Mouse (Mus musculus) urinary bladder, postnatal 25 days (tissue): ENCODE measurements around the gene Cdh5.

Source experiments
- DNase-seq: peaks from one replicate; pipeline ENCODE4 v3.0.0; 2022; ENCODE audit warnings: low spot score

The Cdh5 gene

DNA sequence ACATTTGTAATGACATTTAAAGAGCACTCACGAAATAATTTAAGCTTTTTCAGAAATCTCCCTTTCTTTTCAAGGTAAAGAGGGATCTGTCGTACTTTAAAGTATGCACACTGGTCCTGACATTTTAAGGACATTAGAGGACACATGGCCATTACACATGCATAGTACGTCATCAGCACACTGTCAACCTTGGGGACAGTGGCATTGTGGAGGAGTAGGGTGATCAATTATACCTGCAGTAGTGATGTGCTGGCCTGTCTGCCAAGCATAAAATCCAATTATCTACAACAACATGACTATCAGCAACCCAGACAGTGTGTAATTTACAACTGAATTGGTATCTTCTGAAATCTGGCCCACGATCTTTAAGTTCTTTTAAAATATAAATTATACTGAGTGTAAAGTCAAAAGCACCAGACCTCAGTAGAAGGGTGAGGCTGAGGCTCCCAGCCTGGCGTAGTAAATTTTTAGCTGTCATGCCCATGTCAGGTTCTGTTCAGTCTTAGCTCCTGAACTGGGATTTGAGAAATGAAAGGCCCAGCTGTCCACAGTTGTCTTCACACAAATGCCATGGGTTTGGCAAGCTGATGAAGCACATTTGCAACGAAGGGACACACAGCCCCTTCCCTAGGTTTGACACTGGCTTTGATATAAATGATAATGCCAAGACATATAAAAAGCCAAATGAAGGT lies 89.5 kb downstream of the Cdh5 start:
- no peak for DNase-seq

GRCm38 (mm10) chr8:104191496-104191895 lies 90.1 kb downstream of the Cdh5 start:
- DNase-seq = no peak
